Mouse (Mus musculus): ENCODE data around the gene Dnah7a.
"Not testable (repeated sequence)": the region's sequence is repeated elsewhere in the genome, so short reads cannot be mapped to it uniquely, and the experiment has no call there.

DNA sequence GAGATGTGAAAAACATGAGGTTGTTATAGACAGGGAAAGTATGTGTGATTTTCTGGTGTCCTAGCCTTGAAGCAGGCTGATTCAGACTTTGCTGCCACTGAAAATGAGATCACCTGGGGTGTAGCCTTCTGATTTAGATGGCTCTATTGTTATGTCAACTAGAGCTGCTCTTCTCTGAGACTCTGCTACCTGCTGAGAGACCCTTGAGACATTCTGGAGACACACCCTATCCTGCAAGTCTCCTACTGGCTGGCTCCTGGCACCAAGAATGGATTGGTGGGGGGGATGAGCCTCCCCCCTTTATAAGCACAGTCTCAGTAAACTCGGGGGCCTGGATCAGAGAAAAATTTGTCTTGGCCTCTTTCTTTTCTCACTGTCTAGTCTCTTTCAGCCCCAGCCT lies 125.3 kb downstream of the Dnah7a start:
- TF ChIP-seq ZC3H11A (IDR thresholded peaks at IDR 0.05; ENCODE audit: borderline replicate concordance, low read depth, low read length); ZNF384 (IDR thresholded peaks at IDR 0.05; ENCODE audit: low read depth, low read length); HCFC1 (IDR thresholded peaks at IDR 0.05; ENCODE audit: borderline replicate concordance, insufficient read depth, low read length): not testable (repeated sequence)
